Mouse (Mus musculus) heart, embryonic 13.5 days (tissue): ENCODE data around the gene Smim4. TPM values are rescaled to one million over a fixed set of nuclear protein-coding genes. Genes with fewer than 3 reads are reported as not detected.

Source experiments
- ATAC-seq: fragments of 200-750 bp; cut with Nextera tagmentation; 2 replicates; pipeline ENCODE4 v1.8.0; 2017; ENCODE audit warnings: moderate TSS enrichment; ENCODE audit not compliant: insufficient number of reproducible peaks, low FRiP score, low TSS enrichment; ENCODE audit errors: extremely low read depth
- H3K27ac ChIP-seq: fragments of 300-500 bp; sonication (generic); replicated peaks from 2 replicates; pipeline ENCODE4 v1.5.1; 2015; ENCODE audit warnings: moderate library complexity, mild to moderate bottlenecking, inconsistent platforms
- H3K27me3 ChIP-seq: fragments of 300-500 bp; sonication (generic); replicated peaks from 2 replicates; pipeline ENCODE4 v1.6.1; 2015; ENCODE audit warnings: mild to moderate bottlenecking, inconsistent platforms
- H3K36me3 ChIP-seq: fragments of 300-500 bp; sonication (generic); 2 replicates; pipeline ENCODE4 v1.6.1; 2015; ENCODE audit warnings: mild to moderate bottlenecking, inconsistent platforms
- H3K4me1 ChIP-seq: fragments of 300-500 bp; sonication (generic); 2 replicates; pipeline ENCODE4 v1.6.1; 2015; ENCODE audit warnings: inconsistent platforms
- H3K4me2 ChIP-seq: fragments of 300-500 bp; sonication (generic); 2 replicates; pipeline ENCODE4 v1.6.1; 2015; ENCODE audit warnings: inconsistent platforms, mild to moderate bottlenecking, moderate library complexity
- H3K4me3 ChIP-seq: fragments of 300-500 bp; sonication (generic); 2 replicates; pipeline ENCODE4 v1.5.1; 2015; ENCODE audit warnings: moderate library complexity, mild to moderate bottlenecking, inconsistent platforms
- H3K9ac ChIP-seq: fragments of 300-500 bp; sonication (generic); 2 replicates; pipeline ENCODE4 v1.6.1; 2015; ENCODE audit warnings: inconsistent platforms, mild to moderate bottlenecking, moderate library complexity
- H3K9me3 ChIP-seq: fragments of 300-500 bp; sonication (generic); 2 replicates; pipeline ENCODE4 v1.6.1; 2016; ENCODE audit warnings: inconsistent platforms
- WGBS: fragments of 180-500 bp; shearing (Covaris S2); methylation state at CpG from one replicate; pipeline ENCODE4 v1.1.7; 2015; ENCODE audit warnings: mixed read lengths; 5-methylcytosine and 5-hydroxymethylcytosine counted together
- polyA plus RNA-seq: library from polyadenylated mRNA; unstranded; fragments of >200 nt; fragmentation: Nextera tagmentation; extraction: Ambion mirVana; gene quantifications from 2 replicates; pipeline ENCODE4 v1.2.1, GENCODE M21; 2015

Gene Smim4
- polyA plus RNA-seq, 1 experiment from 2014 or later: 78.4 TPM

- no peak overlapping the region for H3K27ac ChIP-seq
- no peak for ATAC-seq
- no peaks in the 10 kb centered on the region for H3K9me3 ChIP-seq
- peaks cover 79% of the 10 kb centered on the region for H3K36me3 ChIP-seq
- H3K4me3 ChIP-seq: no peak overlapping the region
- WGBS: 80% methylated on average over 5 of the region's 5 CpGs
- no peak overlapping the region for H3K9ac ChIP-seq
- no peak overlapping the region for H3K4me2 ChIP-seq
- H3K4me1 ChIP-seq: peaks cover 25% of the 10 kb centered on the region
- no peaks in the 10 kb centered on the region for H3K27me3 ChIP-seq
Measured at GRCm38 (mm10) chr14:31112187-31112586, 16.6 kb downstream of the Smim4 start.

DNA sequence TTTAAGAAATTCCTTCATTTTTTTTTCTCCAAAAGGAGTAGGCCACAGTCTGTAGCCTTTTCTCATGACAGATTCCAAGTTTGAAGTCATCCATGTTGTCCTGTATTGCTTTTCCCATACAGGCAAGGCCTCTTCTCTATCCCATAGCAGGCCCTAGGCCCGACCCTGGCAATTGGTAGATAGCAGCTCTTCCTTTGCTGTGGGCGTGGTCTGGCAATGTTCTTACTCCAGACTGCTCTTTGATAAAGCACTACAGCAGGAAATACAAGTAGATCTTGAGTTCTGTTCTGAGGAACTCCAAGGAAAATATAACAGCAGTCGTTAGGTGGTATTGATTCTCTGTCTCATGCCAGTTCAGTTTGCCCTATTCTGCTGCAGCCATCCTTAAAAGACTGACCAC lies 18.1 kb downstream of the Smim4 start:
- Histone ChIP-seq H3K4me3 (no peak overlapping the region), H3K36me3 (peaks cover 79% of the 10 kb centered on the region), H3K4me2 (no peak overlapping the region), H3K4me1 (peaks cover 15% of the 10 kb centered on the region), H3K27ac (no peak overlapping the region), H3K27me3 (no peaks in the 10 kb centered on the region), H3K9me3 (no peaks in the 10 kb centered on the region), H3K9ac (no peak overlapping the region)
- ATAC-seq: no peak
- WGBS: 63% methylated on average over 3 of the region's 3 CpGs

DNA sequence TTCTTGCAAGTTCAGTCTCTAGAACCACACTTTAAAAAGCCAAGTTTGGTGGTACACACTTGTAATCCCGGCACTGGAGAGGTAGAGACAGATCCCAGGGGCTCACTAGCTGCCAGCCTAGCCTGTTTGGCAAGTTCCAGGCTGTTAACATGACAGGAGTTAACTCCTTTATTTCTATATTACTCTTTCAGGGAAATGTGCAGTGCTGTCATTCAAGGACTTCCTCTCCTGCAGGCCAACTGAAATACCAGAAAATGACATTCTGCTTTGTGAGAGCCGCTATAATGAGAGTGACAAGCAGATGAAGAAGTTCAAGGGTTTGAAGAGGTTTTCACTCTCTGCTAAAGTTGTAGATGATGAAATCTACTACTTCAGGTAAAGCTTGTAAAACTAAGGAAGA lies 23.6 kb downstream of the Smim4 start:
- H3K27me3 ChIP-seq: no peaks in the 10 kb centered on the region
- H3K36me3 ChIP-seq: peaks cover 84% of the 10 kb centered on the region
- H3K9me3 ChIP-seq: no peaks in the 10 kb centered on the region
- ATAC-seq: no peak
- no peak overlapping the region for H3K4me3 ChIP-seq
- WGBS: 87% methylated on average over 2 of the region's 2 CpGs
- no peak overlapping the region for H3K9ac ChIP-seq
- H3K4me1 ChIP-seq: peaks cover 5% of the 10 kb centered on the region
- H3K27ac ChIP-seq: no peak overlapping the region
- H3K4me2 ChIP-seq: no peak overlapping the region

GRCm38 (mm10) chr14:31089918-31090317 lies 38.8 kb downstream of the Smim4 start:
- peaks cover 94% of the 10 kb centered on the region for H3K36me3 ChIP-seq
- H3K4me2 ChIP-seq: no peak overlapping the region
- no peak for ATAC-seq
- no peaks in the 10 kb centered on the region for H3K27me3 ChIP-seq
- H3K9ac ChIP-seq: no peak overlapping the region
- WGBS: 85% methylated on average over 1 of the region's 1 CpGs
- no peak overlapping the region for H3K4me3 ChIP-seq
- H3K9me3 ChIP-seq: no peaks in the 10 kb centered on the region
- peaks cover 7% of the 10 kb centered on the region for H3K4me1 ChIP-seq
- no peak overlapping the region for H3K27ac ChIP-seq

GRCm38 (mm10) chr14:31088515-31088914 lies 40.2 kb downstream of the Smim4 start:
- no peak for ATAC-seq
- Histone ChIP-seq H3K9ac (no peak overlapping the region), H3K9me3 (no peaks in the 10 kb centered on the region), H3K27me3 (no peaks in the 10 kb centered on the region), H3K4me2 (no peak overlapping the region), H3K4me3 (no peak overlapping the region), H3K27ac (no peak overlapping the region), H3K36me3 (peaks cover 88% of the 10 kb centered on the region), H3K4me1 (peaks cover 7% of the 10 kb centered on the region)
- WGBS: 93% methylated on average over 2 of the region's 2 CpGs

GRCm38 (mm10) chr14:31087433-31087832 lies 41.3 kb downstream of the Smim4 start:
- no peak for ATAC-seq
- Histone ChIP-seq H3K4me3 (no peak overlapping the region), H3K27ac (no peak overlapping the region), H3K9ac (no peak overlapping the region), H3K9me3 (no peaks in the 10 kb centered on the region), H3K4me2 (no peak overlapping the region), H3K36me3 (peaks cover 89% of the 10 kb centered on the region), H3K27me3 (no peaks in the 10 kb centered on the region), H3K4me1 (peaks cover 7% of the 10 kb centered on the region)
- 72% methylated on average over 6 of the region's 6 CpGs for WGBS

DNA sequence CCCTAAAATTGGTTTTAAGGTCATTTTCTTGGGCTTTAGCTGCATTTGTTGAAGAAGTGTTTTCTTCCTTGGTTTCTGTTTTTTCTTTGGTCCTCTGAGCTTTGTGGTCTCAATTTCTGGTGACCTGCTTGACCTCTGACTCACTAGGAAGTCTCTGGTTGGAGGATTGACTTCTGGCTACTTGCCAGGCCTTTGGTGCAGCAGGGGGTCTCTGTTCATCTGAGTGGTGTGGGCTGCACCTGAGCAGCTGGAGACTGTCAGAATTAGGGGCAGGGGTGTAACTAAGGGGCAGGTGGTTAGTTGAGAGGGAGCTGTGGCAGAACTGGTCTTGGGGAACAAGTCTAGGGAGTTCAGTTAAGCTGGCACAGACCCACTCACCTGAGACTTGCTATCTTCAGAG lies 47.6 kb downstream of the Smim4 start:
- peaks cover 14% of the 10 kb centered on the region for H3K4me1 ChIP-seq
- no peaks in the 10 kb centered on the region for H3K27me3 ChIP-seq
- ATAC-seq: no peak
- peak overlapping the region; percentile 24; the same call in 1 of the 2 replicates for H3K4me2 ChIP-seq
- peaks cover 79% of the 10 kb centered on the region for H3K36me3 ChIP-seq
- H3K4me3 ChIP-seq: no peak overlapping the region
- no peaks in the 10 kb centered on the region for H3K9me3 ChIP-seq
- no peak overlapping the region for H3K9ac ChIP-seq
- no peak overlapping the region for H3K27ac ChIP-seq

GRCm38 (mm10) chr14:31079313-31080028 lies 49.3 kb downstream of the Smim4 start:
- ATAC-seq: no peak
- whole genome bisulfite sequencing: 85% methylated on average over 3 of the region's 3 CpGs
- H3K4me1 ChIP-seq: peaks cover 7% of the 10 kb centered on the region; the same call in 1 of the 2 replicates
- H3K4me3 ChIP-seq: no peak overlapping the region
- H3K27ac ChIP-seq: no peak overlapping the region
- no peaks in the 10 kb centered on the region for H3K9me3 ChIP-seq
- no peak overlapping the region; the same call in 1 of the 2 replicates for H3K4me2 ChIP-seq
- H3K36me3 ChIP-seq: peaks cover 82% of the 10 kb centered on the region
- no peak overlapping the region for H3K9ac ChIP-seq
- no peaks in the 10 kb centered on the region for H3K27me3 ChIP-seq

GRCm38 (mm10) chr14:31078597-31079208 lies 50.1 kb downstream of the Smim4 start:
- H3K4me1 ChIP-seq: peaks cover 7% of the 10 kb centered on the region; the same call in 1 of the 2 replicates
- H3K9ac ChIP-seq: no peak overlapping the region
- no peaks in the 10 kb centered on the region for H3K9me3 ChIP-seq
- H3K36me3 ChIP-seq: peaks cover 86% of the 10 kb centered on the region
- H3K4me2 ChIP-seq: no peak overlapping the region
- WGBS: 87% methylated on average over 3 of the region's 3 CpGs
- no peak for ATAC-seq
- no peak overlapping the region for H3K4me3 ChIP-seq
- no peak overlapping the region for H3K27ac ChIP-seq
- no peaks in the 10 kb centered on the region for H3K27me3 ChIP-seq

DNA sequence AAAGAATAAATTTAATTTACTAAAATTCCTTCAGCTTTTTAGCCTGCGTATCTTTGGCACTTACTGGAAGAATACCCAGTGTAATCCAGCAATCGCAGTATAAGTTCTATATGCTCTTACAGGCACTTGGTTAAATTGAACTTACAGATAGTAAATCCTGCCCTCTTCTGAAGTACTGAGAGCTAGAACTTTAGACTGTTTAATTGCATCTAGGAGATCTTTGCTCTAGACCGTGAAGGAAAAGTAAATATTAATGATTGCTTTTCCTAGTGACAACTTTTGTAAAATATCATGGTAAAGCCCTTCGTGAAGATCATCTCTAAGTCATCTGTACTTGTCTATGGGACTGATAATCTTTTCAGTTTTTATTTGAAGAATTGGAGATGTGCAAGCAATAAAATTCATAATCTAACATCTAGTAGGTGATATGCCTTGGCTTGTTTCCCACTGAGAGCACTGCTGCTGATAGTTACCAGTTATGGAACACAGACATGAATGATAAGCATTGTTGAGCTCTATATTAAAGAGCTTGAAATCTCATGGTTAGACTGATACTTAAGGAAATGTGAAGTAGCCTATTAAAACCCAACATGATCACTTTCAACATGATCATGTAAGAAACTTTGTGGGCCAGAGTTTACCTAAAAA lies 59.5 kb downstream of the Smim4 start:
- ATAC-seq: no peak
- 97% methylated on average over 4 of the region's 4 CpGs for WGBS
- no peaks in the 10 kb centered on the region for H3K9me3 ChIP-seq
- H3K36me3 ChIP-seq: peaks cover 84% of the 10 kb centered on the region
- H3K27ac ChIP-seq: no peak overlapping the region
- no peaks in the 10 kb centered on the region for H3K27me3 ChIP-seq
- no peak overlapping the region for H3K4me2 ChIP-seq
- no peak overlapping the region for H3K4me3 ChIP-seq
- H3K4me1 ChIP-seq: no peaks in the 10 kb centered on the region
- H3K9ac ChIP-seq: no peak overlapping the region

DNA sequence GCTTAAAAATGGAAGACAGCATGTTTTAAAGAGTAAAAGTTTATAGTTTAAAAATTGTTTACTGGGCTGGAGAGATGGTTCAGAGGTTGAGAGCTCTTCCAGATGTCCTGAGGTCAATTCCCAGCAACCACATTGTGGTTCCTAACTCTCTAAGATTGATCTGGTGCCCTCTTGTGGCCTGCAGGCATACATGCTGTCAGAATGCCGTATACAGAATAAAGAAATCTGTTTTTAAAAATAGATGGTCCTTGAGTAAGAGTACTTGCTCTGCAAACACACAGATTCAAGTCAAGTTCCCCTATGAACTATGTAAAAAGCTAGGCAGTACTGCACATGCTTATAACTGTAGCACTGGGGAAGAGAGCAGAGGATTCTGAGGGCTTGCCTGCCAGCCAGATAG lies 66.5 kb downstream of the Smim4 start:
- no peak overlapping the region for H3K4me2 ChIP-seq
- no peak overlapping the region for H3K9ac ChIP-seq
- H3K4me3 ChIP-seq: no peak overlapping the region
- H3K36me3 ChIP-seq: peaks cover 84% of the 10 kb centered on the region
- WGBS: 59% methylated on average over 1 of the region's 1 CpGs
- no peak for ATAC-seq
- no peak overlapping the region for H3K27ac ChIP-seq
- no peaks in the 10 kb centered on the region for H3K9me3 ChIP-seq
- no peaks in the 10 kb centered on the region for H3K27me3 ChIP-seq
- no peaks in the 10 kb centered on the region for H3K4me1 ChIP-seq
